Mouse (Mus musculus): ENCODE results near the gene Gm14443. TPM values are rescaled to one million over a fixed set of nuclear protein-coding genes. Genes with fewer than 3 reads are reported as not detected.
A peak's percentile ranks its signal among the peaks of the same experiment; 100 is the strongest.
"Not testable (repeated sequence)": the region's sequence is repeated elsewhere in the genome, so short reads cannot be mapped to it uniquely, and the experiment has no call there.

The Gm14443 gene
- polyA plus RNA-seq, 1 experiment, result 3.5 TPM

DNA sequence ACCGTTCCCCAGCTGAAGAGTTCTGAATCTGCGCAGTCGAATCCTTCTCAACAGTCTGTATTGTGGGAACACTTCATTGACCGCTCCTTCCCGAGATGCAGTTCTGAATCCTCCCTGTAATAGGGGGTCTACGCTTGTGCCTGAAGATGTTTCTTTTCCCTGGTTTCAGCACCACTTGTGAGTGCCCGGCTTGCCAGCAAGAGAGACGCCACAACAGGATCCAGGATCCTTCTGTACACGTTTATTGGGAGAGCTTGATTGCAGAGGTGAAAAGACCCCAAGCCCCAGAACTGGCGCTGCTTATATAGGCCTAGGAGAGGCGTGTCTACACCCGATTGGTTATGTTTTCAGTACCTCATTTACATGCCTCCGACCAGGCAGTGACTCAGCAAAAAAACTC lies 19.0 kb downstream of the Gm14443 start:
- Histone ChIP-seq H3K4me3 (ENCODE audit: insufficient read depth, low read length) (no peak overlapping the region), H3K4me1 (ENCODE audit: control insufficient read depth, insufficient read depth, low read length) (no peaks in the 10 kb centered on the region), H3K27ac (ENCODE audit: insufficient read depth, low read length) (no peak overlapping the region)
- TF ChIP-seq POLR2A (IDR thresholded peaks at IDR 0.05; ENCODE audit: extremely low read depth, insufficient read depth, low read length), result no peak

DNA sequence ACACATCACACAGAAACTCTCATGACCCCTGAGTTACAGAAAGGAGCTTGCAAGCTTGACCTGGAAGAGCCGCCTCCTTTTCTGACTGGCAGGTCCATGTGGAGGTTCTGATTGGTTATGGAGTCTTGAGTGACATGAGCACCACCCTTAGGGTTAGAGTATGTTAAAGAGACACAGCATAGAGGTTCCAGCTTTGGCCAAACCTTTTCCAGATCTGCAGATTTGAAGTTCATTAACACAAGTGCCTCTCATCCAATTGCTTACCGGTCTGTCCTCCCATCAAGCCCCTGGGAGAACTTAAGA lies 33.7 kb downstream of the Gm14443 start, which contains the start of gene Gm14399:
Gene Gm14399 (minus strand): TSS at position 20 of the 303 bp plus-strand sequence.
- H3K4me1 ChIP-seq (ENCODE audit: control insufficient read depth, insufficient read depth, low read length); H3K27ac ChIP-seq (ENCODE audit: insufficient read depth, low read length): not testable (repeated sequence)
- peak within 1 kb of the TSS; percentile 95 for H3K4me3 ChIP-seq (ENCODE audit: insufficient read depth, low read length)

DNA sequence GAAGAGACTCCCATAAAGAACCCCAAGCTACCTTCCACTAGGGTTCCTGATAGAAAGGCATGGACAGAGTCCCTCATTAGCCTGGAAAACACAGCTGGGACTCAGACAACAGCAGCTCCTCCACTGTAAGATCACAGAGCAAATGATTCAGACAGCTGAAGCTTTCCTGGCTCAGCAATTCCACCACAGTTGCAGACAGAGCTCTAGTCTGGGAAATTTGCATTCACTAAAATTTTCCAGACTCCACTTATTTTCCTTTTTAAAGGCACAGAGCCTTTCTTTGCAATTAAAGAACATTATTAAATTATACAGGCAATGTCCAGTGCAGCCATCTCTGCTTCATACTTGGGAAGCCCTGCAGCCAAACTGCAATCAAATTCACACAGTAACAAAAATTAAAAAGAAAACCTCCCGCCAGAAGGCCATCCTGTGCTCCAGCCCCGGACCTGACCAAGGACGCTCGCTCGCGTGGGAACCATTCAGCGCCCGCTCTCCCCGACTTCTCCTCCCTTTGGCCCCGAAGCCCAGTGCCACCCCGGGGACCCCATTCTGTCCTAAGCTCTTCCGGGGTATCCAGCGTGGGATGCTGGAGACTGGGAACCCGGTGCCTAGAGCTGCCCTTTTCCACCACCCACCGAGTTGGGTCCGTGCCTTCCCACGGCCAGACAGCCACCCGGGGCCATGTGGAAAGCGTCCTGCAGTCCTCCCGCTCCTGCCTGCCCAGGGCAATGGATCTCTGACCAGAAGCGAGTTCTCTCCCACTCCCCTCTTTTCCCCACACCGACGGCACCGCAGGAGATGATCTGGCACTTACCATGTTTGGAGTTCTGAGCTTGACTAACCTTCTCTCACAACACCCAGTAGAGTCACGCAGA lies 34.3 kb downstream of the Gm14443 start:
- not testable (repeated sequence) for H3K4me1 ChIP-seq (ENCODE audit: control insufficient read depth, insufficient read depth, low read length); H3K27ac ChIP-seq (ENCODE audit: insufficient read depth, low read length)

DNA sequence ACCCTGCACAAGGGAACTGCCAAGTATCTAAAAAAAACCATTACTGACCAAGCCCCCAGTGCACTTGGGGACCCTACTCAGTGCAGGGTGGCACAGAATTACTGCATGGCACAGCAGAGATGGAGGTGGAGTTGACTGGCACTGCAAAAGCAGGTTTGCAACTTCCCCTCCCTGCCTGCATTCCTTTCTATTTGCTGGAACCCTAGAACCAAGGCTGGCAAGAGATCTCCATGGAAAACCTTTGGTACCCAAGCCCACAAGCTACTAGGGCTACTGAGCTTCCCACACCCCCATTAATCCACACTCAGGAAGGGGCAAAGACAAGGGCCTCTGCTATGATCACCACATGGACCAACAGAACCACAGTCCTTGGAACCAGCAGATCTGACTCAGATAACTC lies 35.0 kb downstream of the Gm14443 start:
- H3K4me3 ChIP-seq (ENCODE audit: insufficient read depth, low read length); H3K27ac ChIP-seq (ENCODE audit: insufficient read depth, low read length); H3K4me1 ChIP-seq (ENCODE audit: control insufficient read depth, insufficient read depth, low read length): not testable (repeated sequence)

More for the DNA sequence above, 34.3 kb downstream of the Gm14443 start:
- peak overlapping the region; percentile 95 for H3K4me3 ChIP-seq (ENCODE audit: insufficient read depth, low read length)

Other genes starting within 250 kb of the Gm14443 start
- 0.76 and 0.92 TPM in 2 replicates for gene Gm14444, start 165.6 kb downstream of the Gm14443 start, polyA plus RNA-seq (2012; rRNA removed)
- gene Gm14393, start 108.1 kb downstream of the Gm14443 start, polyA plus RNA-seq (2012; rRNA removed), result 0.85 and 1.3 TPM in 2 replicates
- 21.7 and 24.0 TPM in 2 replicates for gene Gm14399, start 33.9 kb downstream of the Gm14443 start, polyA plus RNA-seq (2012; rRNA removed)
- gene Gm14391, start 31.0 kb upstream of the Gm14443 start, polyA plus RNA-seq (2012; rRNA removed), result 15.1 and 16.5 TPM in 2 replicates
- gene Gm14440, start 99.3 kb upstream of the Gm14443 start, polyA plus RNA-seq (2012; rRNA removed), result not detected in 2 replicates
- gene Gm4631, start 162.3 kb upstream of the Gm14443 start, polyA plus RNA-seq (2012; rRNA removed), result 29.1 and 31.4 TPM in 2 replicates
- 3.1 and 3.3 TPM in 2 replicates for gene Zfp968, start 196.6 kb upstream of the Gm14443 start, polyA plus RNA-seq (2012; rRNA removed)

Data from cortical plate, adult 2 months (tissue).